Mouse (Mus musculus) kidney, adult 2 months (tissue): ENCODE results near the gene Gm20696.

Source experiments
- CTCF ChIP-seq: fragments of 200-500 bp; conservative IDR thresholded peaks from 2 replicates; pipeline ENCODE4 v1.5.1; 2011; ENCODE audit warnings: low read depth, mild to moderate bottlenecking, control low read depth, low read length, moderate library complexity, mixed read lengths; ENCODE audit not compliant: insufficient read depth, insufficient read length
- POLR2A ChIP-seq: fragments of 200-500 bp; IDR thresholded peaks from one replicate; pipeline ENCODE4 v1.6.1; 2011; ENCODE audit warnings: low read depth, low read length, control low read depth

DNA sequence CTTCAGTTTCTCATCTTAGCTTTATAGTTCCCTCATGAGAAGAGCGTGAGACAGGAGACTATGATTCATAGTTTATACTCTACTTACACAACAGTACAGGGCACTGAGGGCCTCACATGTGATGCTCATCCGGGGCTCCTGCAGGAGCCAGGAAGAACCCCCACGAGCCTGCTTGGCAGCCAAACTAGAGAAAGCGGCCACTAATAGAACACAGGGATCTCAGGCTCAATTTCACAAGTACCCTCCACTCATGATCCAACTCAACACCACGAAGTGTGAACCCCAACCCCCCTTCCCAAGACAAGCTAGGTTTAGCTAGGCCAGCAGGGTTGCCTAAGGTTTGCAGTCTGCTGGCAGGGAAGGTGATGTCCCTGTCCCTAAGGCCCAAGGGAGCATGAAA, 223.1 kb downstream of the Gm20696 start:
- TF ChIP-seq CTCF (no peak), POLR2A (no peak)
